Mouse (Mus musculus): ENCODE results near the gene Thsd4.

- TF ChIP-seq MYOG (IDR thresholded peaks at IDR 0.05; ENCODE audit: control insufficient read depth, extremely low read depth, insufficient read length) (no peak), CTCF (IDR thresholded peaks at IDR 0.05; ENCODE audit: control insufficient read depth, insufficient read depth, insufficient read length) (no peak), MAX (IDR thresholded peaks at IDR 0.05) (no peak), CEBPB (IDR thresholded peaks at IDR 0.05; ENCODE audit: low read depth) (no peak)
Measured at GRCm38 (mm10) chr9:60562443-60563371, 40.9 kb upstream of the Thsd4 start.
